Mouse (Mus musculus) kidney, adult 9 months (tissue): ENCODE measurements at regions not wholly inside any gene's neighbourhood (a gene's known extent, or its start where the extent isn't known, plus 50 kb on each side); places are given as distances from the start of the nearest gene placed in this dataset.

Experiments
- DNase-seq: peaks from one replicate; pipeline ENCODE4 v3.0.0; 2022

DNA sequence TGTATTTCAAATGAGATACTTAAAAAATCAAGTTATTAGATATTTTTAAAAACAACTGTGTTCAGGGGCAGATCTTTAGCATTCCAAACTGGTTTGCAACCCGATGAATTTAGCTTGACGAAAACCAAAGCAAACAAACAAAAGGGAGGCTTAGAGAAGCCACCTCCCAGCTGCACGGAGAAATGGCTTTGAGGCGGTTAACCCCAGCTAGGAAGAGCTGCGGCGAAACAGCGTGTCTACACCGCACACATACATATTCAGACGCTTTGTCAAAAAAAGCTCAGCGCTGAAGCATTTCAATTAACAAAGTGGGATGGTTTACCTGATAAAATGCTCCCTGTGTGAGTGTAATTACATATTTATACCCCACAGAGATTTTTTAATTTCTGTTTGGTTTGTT, 123.0 kb upstream of the Ap5m1 start:
- no peak for DNase-seq

DNA sequence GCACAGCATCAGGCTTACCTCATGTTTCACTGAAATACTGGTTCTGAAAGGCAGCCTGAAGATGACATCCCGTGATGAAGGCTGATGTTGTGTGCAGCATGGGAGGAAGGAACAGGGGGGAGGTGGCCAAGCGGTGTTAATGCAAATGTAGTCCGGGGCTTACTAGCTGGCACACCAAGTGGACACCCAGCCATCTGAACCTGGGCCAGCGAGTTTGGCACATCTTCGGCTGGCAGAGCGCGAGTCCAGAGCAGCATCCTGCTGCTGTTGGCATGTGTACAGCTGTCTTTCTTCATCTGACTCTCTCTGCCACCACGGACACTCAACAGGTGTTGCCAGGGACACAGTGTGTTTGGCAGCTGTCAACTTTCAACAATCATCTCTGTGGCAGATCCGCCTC, 135.0 kb upstream of the Ap5m1 start:
- DNase-seq: no peak

- DNase-seq: no peak
Observed at GRCm38 (mm10) chr14:48925870-48926269, 140.0 kb upstream of the Ap5m1 start.

DNA sequence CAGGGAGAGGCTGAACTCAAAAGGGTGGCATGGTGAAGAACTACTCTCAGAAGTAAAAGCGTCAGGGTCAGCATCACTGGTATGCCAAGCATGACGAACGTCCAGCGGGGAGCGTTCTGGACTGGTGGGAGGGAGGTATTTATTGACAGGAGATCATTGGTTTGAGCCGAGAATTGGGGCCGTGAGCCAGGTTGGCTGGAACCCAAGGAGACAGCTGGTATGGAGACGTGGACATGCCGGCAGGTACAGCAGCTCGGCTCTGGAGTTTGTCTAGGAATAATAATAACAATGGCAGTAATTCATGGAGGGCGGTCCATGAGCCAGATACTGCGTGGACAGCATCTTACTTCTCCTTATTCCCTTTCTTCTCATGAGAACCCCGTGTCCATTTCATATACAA, 156.5 kb upstream of the Ap5m1 start:
- peak; percentile 64 for DNase-seq

GRCm38 (mm10) chr14:48907991-48908698, 157.8 kb upstream of the Ap5m1 start:
- DNase-seq: no peak

- no peak for DNase-seq
Observed at GRCm38 (mm10) chr14:48907403-48907973, 158.4 kb upstream of the Ap5m1 start.

DNA sequence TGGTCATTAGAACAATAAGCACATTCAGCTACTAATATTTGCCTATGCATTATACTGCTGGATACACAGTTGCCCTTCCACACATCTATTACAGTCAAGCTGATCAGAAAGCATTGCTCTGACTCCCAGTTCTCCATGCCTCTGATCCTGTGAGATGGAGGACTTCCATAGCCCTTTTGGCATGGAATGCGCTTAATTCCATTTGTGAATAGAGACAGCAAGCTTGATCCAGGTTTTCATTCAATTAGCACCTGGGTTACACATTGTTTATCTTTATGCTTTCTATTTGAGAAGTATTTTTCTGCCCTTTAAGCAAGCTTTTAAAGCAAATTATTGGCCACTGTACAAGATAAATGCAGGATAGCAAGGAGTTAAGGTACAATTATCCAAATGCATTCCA, 158.9 kb upstream of the Ap5m1 start:
- no peak for DNase-seq

- no peak for DNase-seq
Observed at GRCm38 (mm10) chr14:48904576-48904975, 161.3 kb upstream of the Ap5m1 start.

DNA sequence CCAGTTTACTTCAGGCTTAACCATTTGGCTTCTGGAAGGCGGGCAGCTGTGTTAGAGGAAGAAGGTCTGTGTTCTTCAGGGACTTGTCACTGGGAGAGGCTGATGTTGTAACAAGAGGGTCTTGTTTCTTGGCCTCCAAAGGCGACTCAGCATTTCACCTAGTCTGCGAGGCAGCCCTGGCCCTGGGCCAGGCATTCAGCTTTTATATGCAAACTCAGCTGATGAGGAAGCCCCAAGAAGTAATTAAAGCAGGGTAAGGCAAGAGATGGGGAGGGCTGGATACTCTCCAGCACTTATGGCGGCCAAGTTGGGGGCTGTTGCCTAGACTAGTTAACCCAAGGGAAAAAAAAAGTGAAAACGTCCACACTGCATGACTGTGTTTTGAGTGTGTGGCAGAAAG, 162.4 kb upstream of the Ap5m1 start:
- no peak for DNase-seq

GRCm38 (mm10) chr14:48900201-48900600, 165.7 kb upstream of the Ap5m1 start:
- DNase-seq: no peak

DNA sequence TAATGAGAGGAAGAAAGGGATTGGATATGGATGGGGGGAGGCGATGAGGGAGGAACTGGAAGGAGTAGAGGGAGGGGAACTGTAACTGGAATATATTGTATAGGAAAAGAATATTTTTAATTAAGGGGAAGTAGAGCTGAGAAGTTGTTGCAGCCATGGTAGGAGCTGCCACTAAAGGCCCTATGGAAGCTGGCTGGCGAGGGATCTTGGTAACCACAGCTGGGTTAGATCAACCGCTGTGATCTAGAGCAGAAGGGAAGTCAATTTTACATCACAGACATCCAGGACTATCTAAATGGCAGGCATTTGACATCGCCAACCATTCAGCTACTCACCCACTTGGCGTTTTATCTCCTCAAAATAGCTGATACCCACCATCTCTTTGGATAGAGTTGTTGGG, 168.8 kb upstream of the Ap5m1 start:
- no peak for DNase-seq

GRCm38 (mm10) chr14:48896235-48896634, 169.7 kb upstream of the Ap5m1 start:
- no peak for DNase-seq

DNA sequence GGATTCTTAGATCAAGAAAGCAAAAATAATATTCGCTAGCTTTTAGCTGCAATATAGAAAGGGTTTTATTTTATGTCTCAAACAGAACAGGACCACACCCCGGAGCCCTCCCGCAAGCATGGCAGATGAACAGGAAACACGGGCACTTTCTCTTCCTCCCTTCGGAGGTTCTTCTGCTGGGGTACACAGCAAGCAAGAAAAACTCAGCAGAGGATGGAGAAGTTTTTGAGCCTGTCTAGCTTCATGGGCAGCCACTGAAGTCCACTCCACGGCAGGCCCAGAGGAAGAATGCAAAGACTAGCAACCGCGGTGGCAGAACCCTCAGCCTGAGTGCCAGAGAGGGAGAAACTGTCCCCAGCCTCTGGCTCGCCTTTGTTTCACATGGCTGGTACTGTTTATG, 174.7 kb upstream of the Ap5m1 start:
- DNase-seq: no peak

GRCm38 (mm10) chr14:48888954-48889353, 176.9 kb upstream of the Ap5m1 start:
- DNase-seq: no peak

DNA sequence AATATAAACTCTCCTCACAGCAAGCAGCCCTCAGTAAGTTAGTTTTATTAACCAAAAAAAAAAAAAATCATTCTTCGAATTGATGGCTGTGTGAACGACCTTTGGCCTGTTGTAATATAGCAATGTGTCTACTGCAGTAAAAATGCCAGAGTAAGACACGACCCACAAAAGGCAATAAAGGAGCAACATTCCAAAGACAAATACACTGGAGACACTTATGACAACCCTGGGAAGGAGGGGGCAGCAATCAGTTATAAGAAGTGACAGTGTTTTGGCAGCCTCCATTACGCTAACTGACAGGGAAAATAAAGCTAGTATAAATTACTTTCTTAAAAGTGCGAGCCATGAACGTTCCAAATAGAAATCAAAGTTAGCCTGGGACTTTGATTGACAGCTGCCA, 185.9 kb upstream of the Ap5m1 start:
- DNase-seq: peak; percentile 40

DNA sequence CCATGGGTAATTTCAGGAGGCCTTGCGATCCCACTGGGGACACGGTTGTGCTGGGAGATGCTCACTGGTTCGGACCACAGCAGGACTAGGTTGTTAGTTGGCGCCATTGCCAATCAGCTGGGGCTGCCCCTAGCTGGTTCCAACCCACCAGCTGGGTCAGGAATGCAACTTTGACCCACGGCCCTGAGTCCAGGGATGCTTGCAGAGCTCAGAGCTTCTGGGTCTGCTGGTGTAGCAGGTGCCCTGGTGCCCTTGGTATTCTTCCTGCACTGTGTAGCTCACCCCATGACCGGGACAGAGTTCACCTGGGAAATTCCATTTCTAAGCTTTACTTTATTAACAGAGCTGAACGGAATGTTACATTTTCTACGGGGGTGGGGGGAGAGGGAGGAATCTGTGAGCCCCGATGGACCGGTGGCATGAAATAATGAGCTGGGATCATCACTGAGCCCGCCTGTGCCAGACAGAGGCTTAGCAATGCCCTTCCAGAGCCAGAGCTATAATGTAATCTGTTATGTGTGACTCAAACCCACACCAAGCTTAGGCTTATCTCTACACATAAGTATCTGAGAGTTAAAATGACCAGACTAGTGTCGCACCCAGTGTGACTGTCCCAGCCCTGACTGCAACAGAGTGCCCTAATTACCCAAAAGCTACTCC, 187.8 kb upstream of the Ap5m1 start:
- DNase-seq: peak; percentile 95

- no peak for DNase-seq
Observed at GRCm38 (mm10) chr14:48871313-48871712, 194.6 kb upstream of the Ap5m1 start.

GRCm38 (mm10) chr14:48869956-48870355, 195.9 kb upstream of the Ap5m1 start:
- DNase-seq: no peak

DNA sequence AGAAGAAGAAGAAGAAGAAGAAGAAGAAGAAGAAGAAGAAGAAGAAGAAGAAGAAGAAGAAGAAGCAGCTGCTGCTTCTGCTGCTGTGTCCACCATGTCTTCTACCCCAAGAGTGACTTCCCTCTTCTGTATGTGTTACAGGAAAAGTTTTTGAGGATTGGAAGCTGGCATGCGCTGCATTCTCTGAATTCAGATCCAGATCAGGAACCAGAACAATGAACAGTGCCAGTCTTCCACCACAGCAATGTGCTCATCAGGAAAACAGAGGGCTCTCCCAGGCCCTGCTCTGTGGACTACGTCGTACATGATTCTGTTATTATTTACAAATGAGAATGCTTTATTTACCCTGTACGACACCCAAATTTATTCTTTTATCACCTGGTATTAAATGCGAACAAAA, 181.8 kb upstream of the Otx2 start:
- DNase-seq: no peak

GRCm38 (mm10) chr14:48854188-48854924, 180.7 kb upstream of the Otx2 start:
- no peak for DNase-seq

DNA sequence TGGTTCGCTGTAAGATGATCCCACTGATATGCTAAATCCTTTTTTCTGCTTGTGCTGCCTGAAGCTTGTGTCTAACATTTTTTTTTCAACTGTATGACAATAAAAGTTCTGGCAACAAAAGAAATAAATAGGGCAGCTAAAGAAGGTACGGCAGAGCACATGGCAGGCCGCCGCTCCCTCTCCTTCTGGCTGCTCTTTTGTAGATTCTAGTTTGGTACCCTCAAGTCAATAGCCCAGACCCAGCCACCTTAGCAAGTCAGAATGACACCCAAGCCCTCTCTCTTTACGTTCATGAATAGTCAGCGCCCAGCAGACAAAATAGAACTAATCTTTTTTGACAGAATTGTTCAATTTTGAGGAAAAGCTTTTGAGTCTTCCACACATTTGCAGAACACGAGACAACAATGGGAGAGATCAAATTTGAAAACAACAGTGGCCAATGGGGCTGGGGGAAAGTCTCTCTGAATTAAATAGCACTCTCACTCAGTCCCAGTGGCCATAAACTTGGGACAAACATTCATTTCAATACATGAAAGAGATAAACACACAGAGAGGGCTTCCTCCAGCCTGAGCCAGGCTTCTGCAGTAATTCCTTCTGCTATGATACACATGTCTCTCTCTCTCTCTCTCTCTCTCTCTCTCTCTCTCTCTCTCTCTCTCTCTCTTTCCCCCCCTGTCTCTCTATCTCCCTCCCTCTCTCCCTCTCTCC, 180.0 kb upstream of the Otx2 start:
- DNase-seq: no peak

GRCm38 (mm10) chr14:48852787-48853186, 179.2 kb upstream of the Otx2 start:
- no peak for DNase-seq

DNA sequence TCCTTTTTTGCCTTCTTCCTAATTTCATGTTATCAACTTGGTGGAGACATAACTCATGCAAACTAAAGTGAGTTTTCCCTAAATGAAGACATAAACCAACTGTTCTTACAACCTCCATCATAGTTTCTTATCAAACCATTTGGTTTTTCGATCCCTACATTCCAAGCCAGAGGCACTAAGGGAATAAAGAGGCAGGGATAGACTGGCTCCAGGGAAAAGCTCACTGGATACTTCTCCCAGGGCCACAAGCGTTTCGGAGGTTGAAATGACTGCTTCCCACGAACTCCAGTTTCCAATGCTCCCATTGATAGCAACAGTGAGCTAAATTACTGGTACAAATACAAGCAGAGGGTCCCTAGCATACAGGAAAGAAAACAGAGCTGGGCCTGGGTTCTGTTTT, 178.4 kb upstream of the Otx2 start:
- no peak for DNase-seq
